Mouse (Mus musculus): ENCODE measurements at regions not wholly inside any gene's neighbourhood (a gene's known extent, or its start where the extent isn't known, plus 50 kb on each side); places are given as distances from the start of the nearest gene placed in this dataset.

GRCm38 (mm10) chr2:166351581-166351980 is 196.1 kb upstream of the Sulf2 start:
- Histone ChIP-seq H3K27ac (no peak overlapping the region), H3K36me3 (no peaks in the 10 kb centered on the region), H3K4me3 (no peak overlapping the region), H3K4me1 (peaks cover 29% of the 10 kb centered on the region), H3K27me3 (peaks cover 41% of the 10 kb centered on the region), H3K9ac (no peak overlapping the region), H3K4me2 (no peak overlapping the region), H3K9me3 (no peaks in the 10 kb centered on the region)
- peak; percentile 37; the same call in 1 of the 2 replicates for ATAC-seq (ENCODE audit: borderline replicate concordance, extremely low read depth, low FRiP score, low TSS enrichment)
- WGBS, result 65% methylated on average over 9 of the region's 9 CpGs

- 49% methylated on average over 10 of the region's 10 CpGs for WGBS
- H3K27ac ChIP-seq, result no peak overlapping the region
Observed at GRCm38 (mm10) chr2:166348654-166349053, 193.2 kb upstream of the Sulf2 start.

GRCm38 (mm10) chr2:166346421-166347182 is 191.1 kb upstream of the Sulf2 start:
- Histone ChIP-seq H3K27ac (no peak overlapping the region), H3K36me3 (no peaks in the 10 kb centered on the region), H3K4me1 (peaks cover 26% of the 10 kb centered on the region), H3K4me2 (no peak overlapping the region), H3K27me3 (peaks cover 69% of the 10 kb centered on the region), H3K4me3 (no peak overlapping the region), H3K9ac (no peak overlapping the region), H3K9me3 (no peaks in the 10 kb centered on the region)
- 35% methylated on average over 18 of the region's 18 CpGs for WGBS
- no peak for ATAC-seq (ENCODE audit: borderline replicate concordance, extremely low read depth, low FRiP score, low TSS enrichment)

More at GRCm38 (mm10) chr2:166348654-166349053, 193.2 kb upstream of the Sulf2 start:
- no peak for ATAC-seq (ENCODE audit: borderline replicate concordance, extremely low read depth, low FRiP score, low TSS enrichment)
- H3K27me3 ChIP-seq, result peaks cover 69% of the 10 kb centered on the region
- H3K36me3 ChIP-seq, result no peaks in the 10 kb centered on the region
- H3K9ac ChIP-seq, result no peak overlapping the region
- H3K4me1 ChIP-seq, result peaks cover 30% of the 10 kb centered on the region
- H3K4me2 ChIP-seq, result no peak overlapping the region
- no peaks in the 10 kb centered on the region for H3K9me3 ChIP-seq
- no peak overlapping the region for H3K4me3 ChIP-seq

GRCm38 (mm10) chr2:166343551-166344340 is 188.3 kb upstream of the Sulf2 start:
- no peak overlapping the region for H3K4me2 ChIP-seq
- no peak for ATAC-seq (ENCODE audit: borderline replicate concordance, extremely low read depth, low FRiP score, low TSS enrichment)
- WGBS, result 35% methylated on average over 10 of the region's 10 CpGs
- no peak overlapping the region for H3K4me3 ChIP-seq
- H3K4me1 ChIP-seq, result peaks cover 32% of the 10 kb centered on the region
- peaks cover 47% of the 10 kb centered on the region for H3K27me3 ChIP-seq
- H3K36me3 ChIP-seq, result no peaks in the 10 kb centered on the region
- H3K9ac ChIP-seq, result no peak overlapping the region
- peak overlapping the region; percentile 51 for H3K27ac ChIP-seq
- H3K9me3 ChIP-seq, result no peaks in the 10 kb centered on the region

- Histone ChIP-seq H3K4me1 (peaks cover 44% of the 10 kb centered on the region), H3K4me3 (no peak overlapping the region), H3K36me3 (no peaks in the 10 kb centered on the region), H3K27me3 (peaks cover 36% of the 10 kb centered on the region), H3K27ac (peak overlapping the region; percentile 11), H3K9ac (no peak overlapping the region), H3K9me3 (no peaks in the 10 kb centered on the region), H3K4me2 (no peak overlapping the region)
- ATAC-seq (ENCODE audit: borderline replicate concordance, extremely low read depth, low FRiP score, low TSS enrichment), result no peak
- WGBS, result 62% methylated on average over 9 of the region's 9 CpGs
Observed at GRCm38 (mm10) chr2:166342407-166342806, 186.9 kb upstream of the Sulf2 start.

GRCm38 (mm10) chr2:166340196-166340595 is 184.7 kb upstream of the Sulf2 start:
- H3K4me1 ChIP-seq, result peaks cover 32% of the 10 kb centered on the region
- H3K4me3 ChIP-seq, result no peak overlapping the region
- H3K27ac ChIP-seq, result no peak overlapping the region
- WGBS, result 80% methylated on average over 9 of the region's 9 CpGs
- no peak overlapping the region for H3K4me2 ChIP-seq
- no peak for ATAC-seq (ENCODE audit: borderline replicate concordance, extremely low read depth, low FRiP score, low TSS enrichment)
- H3K36me3 ChIP-seq, result no peaks in the 10 kb centered on the region
- H3K27me3 ChIP-seq, result peaks cover 26% of the 10 kb centered on the region; the same call in 1 of the 2 replicates
- no peak overlapping the region for H3K9ac ChIP-seq
- H3K9me3 ChIP-seq, result no peaks in the 10 kb centered on the region

- no peak for ATAC-seq (ENCODE audit: borderline replicate concordance, extremely low read depth, low FRiP score, low TSS enrichment)
- Histone ChIP-seq H3K9ac (no peak overlapping the region), H3K4me2 (no peak overlapping the region), H3K4me1 (peaks cover 37% of the 10 kb centered on the region), H3K36me3 (no peaks in the 10 kb centered on the region), H3K9me3 (no peaks in the 10 kb centered on the region), H3K4me3 (no peak overlapping the region), H3K27me3 (peaks cover 21% of the 10 kb centered on the region; the same call in 1 of the 2 replicates), H3K27ac (peak overlapping the region; percentile 58; the same call in 1 of the 2 replicates)
- WGBS, result 72% methylated on average over 5 of the region's 5 CpGs
Observed at GRCm38 (mm10) chr2:166339427-166339826, 184.0 kb upstream of the Sulf2 start.

GRCm38 (mm10) chr2:166338396-166339085 is 183.1 kb upstream of the Sulf2 start:
- WGBS, result 22% methylated on average over 11 of the region's 11 CpGs
- peak; percentile 86 for ATAC-seq (ENCODE audit: borderline replicate concordance, extremely low read depth, low FRiP score, low TSS enrichment)
- H3K4me3 ChIP-seq, result no peak overlapping the region

GRCm38 (mm10) chr2:166337666-166338065 is 182.2 kb upstream of the Sulf2 start:
- H3K27me3 ChIP-seq, result peaks cover 19% of the 10 kb centered on the region; the same call in 1 of the 2 replicates
- no peaks in the 10 kb centered on the region for H3K9me3 ChIP-seq
- H3K9ac ChIP-seq, result no peak overlapping the region
- H3K4me1 ChIP-seq, result peaks cover 44% of the 10 kb centered on the region
- no peak for ATAC-seq (ENCODE audit: borderline replicate concordance, extremely low read depth, low FRiP score, low TSS enrichment)
- no peak overlapping the region for H3K4me3 ChIP-seq
- peak overlapping the region; percentile 69 for H3K27ac ChIP-seq
- no peaks in the 10 kb centered on the region for H3K36me3 ChIP-seq
- H3K4me2 ChIP-seq, result no peak overlapping the region
- WGBS, result 60% methylated on average over 7 of the region's 7 CpGs

More at GRCm38 (mm10) chr2:166338396-166339085, 183.1 kb upstream of the Sulf2 start:
- Histone ChIP-seq H3K36me3 (no peaks in the 10 kb centered on the region), H3K27me3 (peaks cover 19% of the 10 kb centered on the region; the same call in 1 of the 2 replicates), H3K9me3 (no peaks in the 10 kb centered on the region), H3K27ac (peak overlapping the region; percentile 58), H3K4me1 (peaks cover 40% of the 10 kb centered on the region), H3K9ac (no peak overlapping the region), H3K4me2 (no peak overlapping the region)

- WGBS, result 76% methylated on average over 5 of the region's 5 CpGs
- ATAC-seq (ENCODE audit: borderline replicate concordance, extremely low read depth, low FRiP score, low TSS enrichment), result no peak
- no peak overlapping the region for H3K4me2 ChIP-seq
- no peaks in the 10 kb centered on the region for H3K36me3 ChIP-seq
- no peak overlapping the region for H3K27ac ChIP-seq
- no peak overlapping the region for H3K4me3 ChIP-seq
- H3K27me3 ChIP-seq, result peaks cover 19% of the 10 kb centered on the region; the same call in 1 of the 2 replicates
- H3K9ac ChIP-seq, result no peak overlapping the region
- H3K4me1 ChIP-seq, result peaks cover 46% of the 10 kb centered on the region
- H3K9me3 ChIP-seq, result no peaks in the 10 kb centered on the region
Observed at GRCm38 (mm10) chr2:166335702-166336101, 180.2 kb upstream of the Sulf2 start.

GRCm38 (mm10) chr2:166334559-166334958 is 179.1 kb upstream of the Sulf2 start:
- H3K36me3 ChIP-seq, result no peaks in the 10 kb centered on the region
- no peak for ATAC-seq (ENCODE audit: borderline replicate concordance, extremely low read depth, low FRiP score, low TSS enrichment)
- no peaks in the 10 kb centered on the region for H3K9me3 ChIP-seq
- peaks cover 46% of the 10 kb centered on the region for H3K4me1 ChIP-seq
- H3K4me2 ChIP-seq, result no peak overlapping the region
- peaks cover 31% of the 10 kb centered on the region; the same call in 1 of the 2 replicates for H3K27me3 ChIP-seq
- no peak overlapping the region for H3K4me3 ChIP-seq
- H3K27ac ChIP-seq, result no peak overlapping the region
- H3K9ac ChIP-seq, result no peak overlapping the region
- WGBS, result 33% methylated on average over 7 of the region's 7 CpGs

Data from lung, embryonic 15.5 days (tissue).